Mouse (Mus musculus): ENCODE results near the gene Slc7a11. TPM values are rescaled to one million over a fixed set of nuclear protein-coding genes. Genes with fewer than 3 reads are reported as not detected.

Gene Slc7a11
- total and polyA plus RNA-seq, 2 experiments from 2014 or later = 3.9 to 21.7 TPM

- H3K27me3 ChIP-seq (ENCODE audit: insufficient read depth, low read length) = no peaks in the 10 kb centered on the region
- WGBS = 28% methylated on average over 4 of the region's 4 CpGs
- no peak for ATAC-seq (ENCODE audit: low FRiP score)
Observed at GRCm38 (mm10) chr3:50387280-50387679, 56.1 kb downstream of the Slc7a11 start.

GRCm38 (mm10) chr3:50386561-50387221, 56.7 kb downstream of the Slc7a11 start:
- H3K4me3 ChIP-seq (ENCODE audit: low read depth, low read length) = no peak overlapping the region
- no peak overlapping the region for H3K9ac ChIP-seq (replicated peaks; ENCODE audit: low read length, poor library complexity, severe bottlenecking)
- no peak for TF ChIP-seq CTCF (IDR thresholded peaks at IDR 0.05)
- H3K27me3 ChIP-seq (ENCODE audit: insufficient read depth, low read length) = no peaks in the 10 kb centered on the region
- H3K4me1 ChIP-seq (ENCODE audit: insufficient read depth, low read length) = no peaks in the 10 kb centered on the region; the same call in 1 of the 2 replicates
- DNase-seq (ENCODE audit: low spot score) = peak; percentile 42
- no peak overlapping the region; the same call in 1 of the 2 replicates for H3K27ac ChIP-seq (ENCODE audit: low read depth, low read length)
- H3K4me2 ChIP-seq (ENCODE audit: low read depth, low read length, poor library complexity, severe bottlenecking) = no peak overlapping the region
- ATAC-seq (ENCODE audit: low FRiP score) = no peak
- H3K36me3 ChIP-seq (ENCODE audit: insufficient read depth, low read length) = no peaks in the 10 kb centered on the region
- WGBS = 71% methylated on average over 5 of the region's 5 CpGs
- no peaks in the 10 kb centered on the region for H3K9me3 ChIP-seq (ENCODE audit: low read length)

More at GRCm38 (mm10) chr3:50387280-50387679, 56.1 kb downstream of the Slc7a11 start:
- Histone ChIP-seq H3K4me1 (ENCODE audit: insufficient read depth, low read length) (no peaks in the 10 kb centered on the region; the same call in 1 of the 2 replicates), H3K9ac (replicated peaks; ENCODE audit: low read length, poor library complexity, severe bottlenecking) (no peak overlapping the region), H3K4me2 (ENCODE audit: low read depth, low read length, poor library complexity, severe bottlenecking) (no peak overlapping the region), H3K9me3 (ENCODE audit: low read length) (no peaks in the 10 kb centered on the region), H3K36me3 (ENCODE audit: insufficient read depth, low read length) (no peaks in the 10 kb centered on the region), H3K27ac (ENCODE audit: low read depth, low read length) (no peak overlapping the region), H3K4me3 (ENCODE audit: low read depth, low read length) (no peak overlapping the region)
- TF ChIP-seq CTCF (IDR thresholded peaks at IDR 0.05) = no peak
- no peak for DNase-seq (ENCODE audit: low spot score)

GRCm38 (mm10) chr3:50386066-50386465, 57.3 kb downstream of the Slc7a11 start:
- ATAC-seq (ENCODE audit: low FRiP score) = no peak
- no peak overlapping the region for H3K4me2 ChIP-seq (ENCODE audit: low read depth, low read length, poor library complexity, severe bottlenecking)
- no peak overlapping the region for H3K4me3 ChIP-seq (ENCODE audit: low read depth, low read length)
- DNase-seq (ENCODE audit: low spot score) = no peak
- no peaks in the 10 kb centered on the region for H3K36me3 ChIP-seq (ENCODE audit: insufficient read depth, low read length)
- no peak overlapping the region for H3K9ac ChIP-seq (replicated peaks; ENCODE audit: low read length, poor library complexity, severe bottlenecking)
- H3K9me3 ChIP-seq (ENCODE audit: low read length) = no peaks in the 10 kb centered on the region
- H3K27ac ChIP-seq (ENCODE audit: low read depth, low read length) = no peak overlapping the region
- no peak for TF ChIP-seq CTCF (IDR thresholded peaks at IDR 0.05)
- no peaks in the 10 kb centered on the region for H3K27me3 ChIP-seq (ENCODE audit: insufficient read depth, low read length)
- no peaks in the 10 kb centered on the region; the same call in 1 of the 2 replicates for H3K4me1 ChIP-seq (ENCODE audit: insufficient read depth, low read length)
- WGBS = 38% methylated on average over 6 of the region's 6 CpGs

GRCm38 (mm10) chr3:50382729-50383128, 60.7 kb downstream of the Slc7a11 start:
- Histone ChIP-seq H3K4me1 (ENCODE audit: insufficient read depth, low read length) (no peaks in the 10 kb centered on the region; the same call in 1 of the 2 replicates), H3K4me2 (ENCODE audit: low read depth, low read length, poor library complexity, severe bottlenecking) (peak overlapping the region; percentile 45), H3K27ac (ENCODE audit: low read depth, low read length) (no peak overlapping the region), H3K36me3 (ENCODE audit: insufficient read depth, low read length) (no peaks in the 10 kb centered on the region), H3K27me3 (ENCODE audit: insufficient read depth, low read length) (no peaks in the 10 kb centered on the region), H3K4me3 (ENCODE audit: low read depth, low read length) (no peak overlapping the region), H3K9me3 (ENCODE audit: low read length) (no peaks in the 10 kb centered on the region), H3K9ac (replicated peaks; ENCODE audit: low read length, poor library complexity, severe bottlenecking) (no peak overlapping the region)
- TF ChIP-seq CTCF (IDR thresholded peaks at IDR 0.05) = peak; percentile 39; the same call in 1 of the 2 replicates
- WGBS = 32% methylated on average over 5 of the region's 5 CpGs
- no peak for ATAC-seq (ENCODE audit: low FRiP score)
- DNase-seq (ENCODE audit: low spot score) = peak; percentile 19

- 32% methylated on average over 22 of the region's 22 CpGs for WGBS
- H3K4me1 ChIP-seq (ENCODE audit: insufficient read depth, low read length) = no peaks in the 10 kb centered on the region; the same call in 1 of the 2 replicates
- H3K27ac ChIP-seq (ENCODE audit: low read depth, low read length) = no peak overlapping the region
- H3K4me2 ChIP-seq (ENCODE audit: low read depth, low read length, poor library complexity, severe bottlenecking) = peak overlapping the region; percentile 45
- no peaks in the 10 kb centered on the region for H3K27me3 ChIP-seq (ENCODE audit: insufficient read depth, low read length)
- ATAC-seq (ENCODE audit: low FRiP score) (no peak), DNase-seq (ENCODE audit: low spot score) (peak; percentile 1)
- TF ChIP-seq CTCF (IDR thresholded peaks at IDR 0.05) = no peak
- H3K9ac ChIP-seq (replicated peaks; ENCODE audit: low read length, poor library complexity, severe bottlenecking) = 0 out of 2 replicates have a peak overlapping the region, but pooled peaks have one; percentile 19
- H3K4me3 ChIP-seq (ENCODE audit: low read depth, low read length) = peak overlapping the region; percentile 32
- H3K36me3 ChIP-seq (ENCODE audit: insufficient read depth, low read length) = no peaks in the 10 kb centered on the region
- no peaks in the 10 kb centered on the region for H3K9me3 ChIP-seq (ENCODE audit: low read length)
Observed at GRCm38 (mm10) chr3:50381861-50382693, 61.3 kb downstream of the Slc7a11 start.

Data from midbrain, postnatal 0 days (tissue).